Mouse (Mus musculus) liver, adult 10 weeks (tissue): ENCODE results near the gene Zfp385b. TPM values are rescaled to one million over a fixed set of nuclear protein-coding genes. Genes with fewer than 3 reads are reported as not detected.

Experiments
- polyA plus RNA-seq: library from polyadenylated mRNA; stranded (reverse); fragments of 350-450 nt; fragmentation: Illumina TruSeq; extraction: RNeasy Lipid Tissue Mini Kit (QIAGEN cat#74804); gene quantifications from one replicate; pipeline ENCODE4 v1.2.3, GENCODE M21; 2014; ENCODE audit warnings: low read depth, low replicate concordance

Zfp385b gene
- 22.5 TPM for polyA plus RNA-seq

GRCm38 (mm10) chr2:77819539-77819938 is at the start of gene Zfp385b:
Gene Zfp385b, minus strand, starts transcription at chr2:77819639.

Other genes with a start within 250 kb of the Zfp385b start
- 13.0 TPM for gene Cwc22, start 126.7 kb upstream of the Zfp385b start, polyA plus RNA-seq